Mouse (Mus musculus): ENCODE results near the gene Cldn7. TPM values are rescaled to one million over a fixed set of nuclear protein-coding genes. Genes with fewer than 3 reads are reported as not detected.

The Cldn7 gene
- total RNA-seq (2023), result not detected

GRCm38 (mm10) chr11:69964650-69965270 is at the start of gene Cldn7:
Gene Cldn7 (plus strand): TSS chr11:69964779.

GRCm38 (mm10) chr11:69921114-69922011 is 43.2 kb upstream of the Cldn7 start, which contains the start of gene Eif5a:
Gene Eif5a (minus strand): TSS chr11:69921958.

GRCm38 (mm10) chr11:69935137-69935879 is 29.3 kb upstream of the Cldn7 start, which contains the start of gene Ybx2:
Gene Ybx2 (plus strand): TSS chr11:69935796.

GRCm38 (mm10) chr11:69948066-69948762 is 16.4 kb upstream of the Cldn7 start, which contains the start of gene Slc2a4:
Gene Slc2a4 (minus strand): TSS chr11:69948188.

GRCm38 (mm10) chr11:69981141-69981762 is 16.7 kb downstream of the Cldn7 start, which contains the start of gene Ctdnep1:
Gene Ctdnep1 (plus strand): TSS chr11:69981156.

GRCm38 (mm10) chr11:69982225-69982624 is 17.6 kb downstream of the Cldn7 start, which contains the start of gene Elp5:
Gene Elp5 (minus strand): TSS chr11:69982517.

GRCm38 (mm10) chr11:69990850-69991691 is 26.5 kb downstream of the Cldn7 start, which contains the start of gene Gabarap:
Gene Gabarap (plus strand): TSS chr11:69991143.

GRCm38 (mm10) chr11:69995391-69995960 is 30.9 kb downstream of the Cldn7 start, which contains the start of gene Phf23:
Gene Phf23 (plus strand): TSS chr11:69995777.

GRCm38 (mm10) chr11:70000396-70000898 is 35.9 kb downstream of the Cldn7 start, which contains the start of gene Dvl2:
Gene Dvl2 (plus strand): TSS chr11:70000595.

GRCm38 (mm10) chr11:70014880-70015558 is 50.4 kb downstream of the Cldn7 start, which contains the start of gene Acadvl:
Gene Acadvl (minus strand): TSS chr11:70015411.

GRCm38 (mm10) chr11:70016669-70017068 is 52.1 kb downstream of the Cldn7 start, which contains the start of gene Dlg4:
Gene Dlg4 (plus strand): TSS chr11:70016942.

Other genes starting within 250 kb of the Cldn7 start
- 176 TPM for gene Polr2a, start 206.1 kb upstream of the Cldn7 start, total RNA-seq (2023)
- not detected for gene Slc35g3, start 202.8 kb upstream of the Cldn7 start, total RNA-seq (2023)
- gene Zbtb4, start 198.9 kb upstream of the Cldn7 start, total RNA-seq (2023), result 47.4 TPM
- 3.6 TPM for gene Chrnb1, start 168.8 kb upstream of the Cldn7 start, total RNA-seq (2023)
- gene Fgf11, start 162.9 kb upstream of the Cldn7 start, total RNA-seq (2023), result 0.30 TPM
- gene Tmem102, start 159.2 kb upstream of the Cldn7 start, total RNA-seq (2023), result not detected
- gene Gm39566, start 149.5 kb upstream of the Cldn7 start, total RNA-seq (2023), result not detected
- gene Spem2, start 146.3 kb upstream of the Cldn7 start, total RNA-seq (2023), result not detected
- not detected for gene Spem1, start 142.6 kb upstream of the Cldn7 start, total RNA-seq (2023)
- 1.0 TPM for gene Nlgn2, start 127.0 kb upstream of the Cldn7 start, total RNA-seq (2023)
- 15.1 TPM for gene Tmem256, start 126.3 kb upstream of the Cldn7 start, total RNA-seq (2023)
- 12.0 TPM for gene Plscr3, start 118.4 kb upstream of the Cldn7 start, total RNA-seq (2023)
- not detected for gene Tnk1, start 106.0 kb upstream of the Cldn7 start, total RNA-seq (2023)
- not detected for gene Tmem95, start 86.8 kb upstream of the Cldn7 start, total RNA-seq (2023)
- gene Kctd11, start 83.4 kb upstream of the Cldn7 start, total RNA-seq (2023), result 1.7 TPM
- gene Acap1, start 69.2 kb upstream of the Cldn7 start, total RNA-seq (2023), result 418 TPM
- gene 2810408A11Rik, start 63.8 kb upstream of the Cldn7 start, total RNA-seq (2023), result 2.6 TPM
- gene Neurl4, start 63.7 kb upstream of the Cldn7 start, total RNA-seq (2023), result 63.0 TPM
- 149 TPM for gene Gps2, start 50.9 kb upstream of the Cldn7 start, total RNA-seq (2023)
- gene Eif5a, start 42.8 kb upstream of the Cldn7 start, total RNA-seq (2023), result 316 TPM
- not detected for gene Ybx2, start 29.0 kb upstream of the Cldn7 start, total RNA-seq (2023)
- not detected for gene Slc2a4, start 16.6 kb upstream of the Cldn7 start, total RNA-seq (2023)
- gene Ctdnep1, start 16.4 kb downstream of the Cldn7 start, total RNA-seq (2023), result 107 TPM
- 43.9 TPM for gene Elp5, start 17.7 kb downstream of the Cldn7 start, total RNA-seq (2023)
- gene Gabarap, start 26.4 kb downstream of the Cldn7 start, total RNA-seq (2023), result 190 TPM
- 72.5 TPM for gene Phf23, start 31.0 kb downstream of the Cldn7 start, total RNA-seq (2023)
- 39.2 TPM for gene Dvl2, start 35.8 kb downstream of the Cldn7 start, total RNA-seq (2023)
- gene Acadvl, start 50.6 kb downstream of the Cldn7 start, total RNA-seq (2023), result 79.5 TPM
- gene Dlg4, start 52.2 kb downstream of the Cldn7 start, total RNA-seq (2023), result 41.1 TPM
- gene Asgr1, start 89.3 kb downstream of the Cldn7 start, total RNA-seq (2023), result not detected
- gene Asgr2, start 127.9 kb downstream of the Cldn7 start, total RNA-seq (2023), result not detected
- gene Mgl2, start 165.6 kb downstream of the Cldn7 start, total RNA-seq (2023), result not detected
- gene Clec10a, start 191.4 kb downstream of the Cldn7 start, total RNA-seq (2023), result 1.6 TPM
- not detected for gene Slc16a11, start 248.0 kb downstream of the Cldn7 start, total RNA-seq (2023)